Mouse (Mus musculus): ENCODE measurements at regions not wholly inside any gene's neighbourhood (a gene's known extent, or its start where the extent isn't known, plus 50 kb on each side); places are given as distances from the start of the nearest gene placed in this dataset.

GRCm38 (mm10) chr13:39278101-39278500 is 317.4 kb upstream of the Slc35b3 start:
- no peak for ATAC-seq (ENCODE audit: insufficient number of reproducible peaks, low FRiP score, low TSS enrichment, low read depth)
- Histone ChIP-seq H3K27me3 (no peaks in the 10 kb centered on the region), H3K27ac (replicated peaks) (no peak overlapping the region), H3K4me1 (no peaks in the 10 kb centered on the region), H3K9ac (no peak overlapping the region), H3K9me3 (replicated peaks) (no peaks in the 10 kb centered on the region), H3K4me3 (replicated peaks) (no peak overlapping the region), H3K4me2 (replicated peaks) (no peak overlapping the region), H3K36me3 (no peaks in the 10 kb centered on the region)
- 88% methylated on average over 1 of the region's 1 CpGs for WGBS

- Histone ChIP-seq H3K9ac (no peak overlapping the region), H3K9me3 (replicated peaks) (no peaks in the 10 kb centered on the region), H3K27ac (replicated peaks) (no peak overlapping the region), H3K36me3 (no peaks in the 10 kb centered on the region), H3K27me3 (no peaks in the 10 kb centered on the region), H3K4me2 (replicated peaks) (no peak overlapping the region), H3K4me3 (replicated peaks) (no peak overlapping the region), H3K4me1 (no peaks in the 10 kb centered on the region)
- ATAC-seq (ENCODE audit: insufficient number of reproducible peaks, low FRiP score, low TSS enrichment, low read depth), result no peak
- WGBS, result 33% methylated on average over 5 of the region's 5 CpGs
These were observed 305.3 kb upstream of the Slc35b3 start for GRCm38 (mm10) chr13:39266024-39266423.

DNA sequence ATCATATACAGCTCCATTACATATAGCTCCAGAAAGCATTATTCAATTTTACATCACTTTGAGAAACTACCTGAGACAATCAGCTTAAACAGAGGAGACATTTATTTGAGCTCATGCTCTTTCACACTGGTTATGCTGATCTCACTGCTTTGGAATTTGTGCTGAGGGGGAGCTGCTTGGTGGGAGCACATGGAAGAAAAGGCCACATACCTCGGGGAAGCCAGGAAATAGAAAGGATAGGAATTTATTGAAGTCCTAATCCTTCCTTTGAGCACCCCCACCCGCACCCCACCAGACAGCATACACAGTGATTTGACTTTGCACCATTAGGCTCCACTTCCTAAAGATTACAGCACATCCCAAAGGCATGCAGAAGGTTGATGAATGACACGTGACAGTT is 296.0 kb upstream of the Slc35b3 start:
- no peaks in the 10 kb centered on the region for H3K4me1 ChIP-seq
- no peak overlapping the region for H3K4me3 ChIP-seq (replicated peaks)
- ATAC-seq (ENCODE audit: insufficient number of reproducible peaks, low FRiP score, low TSS enrichment, low read depth), result no peak
- H3K4me2 ChIP-seq (replicated peaks), result no peak overlapping the region
- WGBS, result 40% methylated on average over 3 of the region's 3 CpGs
- no peaks in the 10 kb centered on the region for H3K27me3 ChIP-seq
- no peaks in the 10 kb centered on the region for H3K9me3 ChIP-seq (replicated peaks)
- no peak overlapping the region for H3K9ac ChIP-seq
- no peak overlapping the region for H3K27ac ChIP-seq (replicated peaks)
- no peaks in the 10 kb centered on the region for H3K36me3 ChIP-seq

- 52% methylated on average over 3 of the region's 3 CpGs for WGBS
- no peak for ATAC-seq (ENCODE audit: insufficient number of reproducible peaks, low FRiP score, low TSS enrichment, low read depth)
- H3K4me1 ChIP-seq, result no peaks in the 10 kb centered on the region
- no peak overlapping the region for H3K4me3 ChIP-seq (replicated peaks)
- H3K9me3 ChIP-seq (replicated peaks), result no peaks in the 10 kb centered on the region
- H3K27ac ChIP-seq (replicated peaks), result no peak overlapping the region
- no peak overlapping the region for H3K9ac ChIP-seq
- no peak overlapping the region for H3K4me2 ChIP-seq (replicated peaks)
- H3K27me3 ChIP-seq, result no peaks in the 10 kb centered on the region
- H3K36me3 ChIP-seq, result no peaks in the 10 kb centered on the region
These were observed 294.7 kb upstream of the Slc35b3 start for GRCm38 (mm10) chr13:39255338-39255737.

- no peaks in the 10 kb centered on the region for H3K36me3 ChIP-seq
- H3K4me1 ChIP-seq, result no peaks in the 10 kb centered on the region
- no peak overlapping the region for H3K4me3 ChIP-seq (replicated peaks)
- ATAC-seq (ENCODE audit: insufficient number of reproducible peaks, low FRiP score, low TSS enrichment, low read depth), result no peak
- no peak overlapping the region for H3K27ac ChIP-seq (replicated peaks)
- no peak overlapping the region for H3K4me2 ChIP-seq (replicated peaks)
- WGBS, result 89% methylated on average over 3 of the region's 3 CpGs
- H3K9me3 ChIP-seq (replicated peaks), result no peaks in the 10 kb centered on the region
- no peaks in the 10 kb centered on the region for H3K27me3 ChIP-seq
- no peak overlapping the region for H3K9ac ChIP-seq
These were observed 291.9 kb upstream of the Slc35b3 start for GRCm38 (mm10) chr13:39252591-39252990.

- H3K27ac ChIP-seq (replicated peaks), result no peak overlapping the region
- no peaks in the 10 kb centered on the region for H3K4me1 ChIP-seq
- no peak overlapping the region for H3K4me2 ChIP-seq (replicated peaks)
- no peaks in the 10 kb centered on the region for H3K27me3 ChIP-seq
- H3K9ac ChIP-seq, result no peak overlapping the region
- no peak for ATAC-seq (ENCODE audit: insufficient number of reproducible peaks, low FRiP score, low TSS enrichment, low read depth)
- H3K4me3 ChIP-seq (replicated peaks), result no peak overlapping the region
- H3K36me3 ChIP-seq, result no peaks in the 10 kb centered on the region
- H3K9me3 ChIP-seq (replicated peaks), result no peaks in the 10 kb centered on the region
- WGBS, result 49% methylated on average over 4 of the region's 4 CpGs
These were observed 289.4 kb upstream of the Slc35b3 start for GRCm38 (mm10) chr13:39250096-39250495.

GRCm38 (mm10) chr13:39226829-39227228 is 266.2 kb upstream of the Slc35b3 start:
- Histone ChIP-seq H3K9ac (no peak overlapping the region), H3K36me3 (no peaks in the 10 kb centered on the region), H3K4me2 (replicated peaks) (no peak overlapping the region), H3K4me1 (no peaks in the 10 kb centered on the region), H3K9me3 (replicated peaks) (no peaks in the 10 kb centered on the region), H3K27me3 (no peaks in the 10 kb centered on the region), H3K27ac (replicated peaks) (no peak overlapping the region), H3K4me3 (replicated peaks) (no peak overlapping the region)
- WGBS, result 61% methylated on average over 4 of the region's 4 CpGs
- ATAC-seq (ENCODE audit: insufficient number of reproducible peaks, low FRiP score, low TSS enrichment, low read depth), result no peak

DNA sequence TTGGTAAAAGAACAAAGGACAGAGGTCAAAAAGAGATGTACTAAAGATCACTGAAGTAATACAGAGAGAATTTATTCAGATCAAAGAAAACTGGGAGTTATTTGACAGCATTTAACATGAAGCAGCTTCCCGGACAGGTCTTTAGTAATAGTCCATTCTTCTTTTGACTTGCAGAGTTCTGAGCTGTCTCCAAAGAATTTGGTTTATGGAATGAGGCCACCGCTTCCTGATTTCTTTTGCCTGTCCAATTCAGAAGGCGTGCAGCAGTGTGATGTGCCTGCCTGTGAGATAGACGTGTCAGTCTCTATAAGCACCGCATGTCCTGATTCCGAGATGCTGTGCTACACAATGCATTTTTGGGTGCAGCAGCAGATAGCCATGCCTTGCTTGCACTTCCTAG is 265.0 kb upstream of the Slc35b3 start:
- Histone ChIP-seq H3K4me2 (replicated peaks) (no peak overlapping the region), H3K9ac (no peak overlapping the region), H3K9me3 (replicated peaks) (no peaks in the 10 kb centered on the region), H3K27ac (replicated peaks) (no peak overlapping the region), H3K36me3 (no peaks in the 10 kb centered on the region), H3K27me3 (no peaks in the 10 kb centered on the region), H3K4me1 (no peaks in the 10 kb centered on the region), H3K4me3 (replicated peaks) (no peak overlapping the region)
- WGBS, result 59% methylated on average over 6 of the region's 6 CpGs
- ATAC-seq (ENCODE audit: insufficient number of reproducible peaks, low FRiP score, low TSS enrichment, low read depth), result no peak

- no peak for ATAC-seq (ENCODE audit: insufficient number of reproducible peaks, low FRiP score, low TSS enrichment, low read depth)
- no peak overlapping the region for H3K9ac ChIP-seq
- no peaks in the 10 kb centered on the region for H3K27me3 ChIP-seq
- H3K4me2 ChIP-seq (replicated peaks), result no peak overlapping the region
- H3K27ac ChIP-seq (replicated peaks), result no peak overlapping the region
- WGBS, result 48% methylated on average over 8 of the region's 8 CpGs
- no peaks in the 10 kb centered on the region for H3K4me1 ChIP-seq
- no peaks in the 10 kb centered on the region for H3K9me3 ChIP-seq (replicated peaks)
- H3K4me3 ChIP-seq (replicated peaks), result no peak overlapping the region
- no peaks in the 10 kb centered on the region for H3K36me3 ChIP-seq
These were observed 250.4 kb upstream of the Slc35b3 start for GRCm38 (mm10) chr13:39211076-39211475.

DNA sequence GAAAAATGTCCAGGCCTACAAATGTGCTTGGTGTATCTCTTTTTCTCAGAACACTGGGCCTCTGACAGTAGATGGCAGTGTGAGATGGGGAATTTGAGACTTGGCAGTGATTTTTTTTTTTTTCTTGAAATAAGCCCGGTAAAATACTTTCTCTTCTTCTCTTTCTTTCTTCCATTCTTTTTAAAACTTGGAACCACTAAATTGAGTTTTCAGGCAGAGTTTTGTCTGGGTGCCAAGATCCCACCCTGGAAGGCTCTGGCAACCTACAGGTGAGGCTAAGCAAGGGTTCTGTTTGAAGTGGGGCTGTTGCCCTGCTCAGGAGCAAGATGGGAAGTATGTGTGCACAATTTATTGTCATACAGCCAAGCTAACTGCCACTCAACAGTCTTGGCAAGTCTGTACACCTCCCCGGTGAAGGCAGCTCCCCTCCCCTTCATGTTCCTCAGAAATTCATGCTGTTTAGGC is 223.1 kb upstream of the Slc35b3 start:
- H3K4me1 ChIP-seq, result no peaks in the 10 kb centered on the region
- 0 out of 2 replicates have a peak overlapping the region, but pooled peaks have one; percentile 37 for H3K4me2 ChIP-seq (replicated peaks)
- H3K36me3 ChIP-seq, result no peaks in the 10 kb centered on the region
- no peaks in the 10 kb centered on the region for H3K9me3 ChIP-seq (replicated peaks)
- peak; percentile 43; the same call in 1 of the 2 replicates for ATAC-seq (ENCODE audit: insufficient number of reproducible peaks, low FRiP score, low TSS enrichment, low read depth)
- no peaks in the 10 kb centered on the region for H3K27me3 ChIP-seq
- H3K9ac ChIP-seq, result no peak overlapping the region
- H3K4me3 ChIP-seq (replicated peaks), result peak overlapping the region; percentile 18; the same call in 1 of the 2 replicates
- no peak overlapping the region for H3K27ac ChIP-seq (replicated peaks)
- WGBS, result 6% methylated on average over 2 of the region's 2 CpGs

DNA sequence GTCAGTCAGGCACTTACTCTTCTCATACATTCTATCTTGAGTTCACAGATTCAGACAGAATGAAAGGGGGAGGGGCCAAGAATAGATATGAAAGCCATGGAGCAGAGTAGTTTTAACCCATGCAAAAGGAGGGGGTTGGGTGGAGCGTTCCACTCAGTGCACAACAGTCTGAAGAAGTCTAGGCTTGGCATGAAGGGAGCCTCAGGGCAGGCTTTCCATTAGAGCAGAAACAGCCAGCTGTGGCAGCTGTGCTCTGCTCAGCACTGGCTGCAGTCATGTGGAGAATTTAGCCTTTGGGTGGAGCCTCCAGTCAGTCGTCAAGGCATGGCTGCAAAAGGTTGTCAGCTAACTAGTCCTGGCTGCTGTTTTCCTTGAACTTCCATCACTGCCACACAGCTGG is 201.3 kb upstream of the Slc35b3 start:
- WGBS, result 14% methylated on average over 2 of the region's 2 CpGs
- no peaks in the 10 kb centered on the region for H3K27me3 ChIP-seq
- H3K27ac ChIP-seq (replicated peaks), result no peak overlapping the region
- no peak overlapping the region for H3K4me2 ChIP-seq (replicated peaks)
- ATAC-seq (ENCODE audit: insufficient number of reproducible peaks, low FRiP score, low TSS enrichment, low read depth), result peak; percentile 77; the same call in 1 of the 2 replicates
- no peak overlapping the region for H3K4me3 ChIP-seq (replicated peaks)
- H3K9me3 ChIP-seq (replicated peaks), result no peaks in the 10 kb centered on the region
- no peaks in the 10 kb centered on the region for H3K36me3 ChIP-seq
- H3K9ac ChIP-seq, result no peak overlapping the region
- H3K4me1 ChIP-seq, result peaks cover 5% of the 10 kb centered on the region; the same call in 1 of the 2 replicates

DNA sequence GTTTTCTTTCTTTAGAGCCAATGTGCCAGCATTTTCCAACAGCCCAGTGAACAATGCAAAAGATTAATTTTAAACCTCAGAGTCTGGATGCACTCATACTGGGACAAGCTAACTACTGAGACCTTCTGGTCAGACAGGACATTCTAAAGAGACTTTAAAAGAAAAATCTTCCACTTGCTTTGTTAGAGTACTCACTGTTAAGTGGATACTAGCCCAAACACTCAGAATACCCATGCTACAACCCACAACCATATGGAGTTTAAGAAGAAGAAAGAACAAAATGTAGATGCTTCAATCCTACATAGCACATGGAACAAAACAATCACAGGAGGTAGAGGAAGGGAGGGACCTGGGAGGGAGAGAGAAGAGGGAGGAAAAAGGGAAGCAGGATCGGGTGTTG is 167.3 kb upstream of the Slc35b3 start:
- H3K4me2 ChIP-seq (replicated peaks), result no peak overlapping the region
- H3K9ac ChIP-seq, result no peak overlapping the region
- H3K27me3 ChIP-seq, result no peaks in the 10 kb centered on the region
- no peak overlapping the region for H3K4me3 ChIP-seq (replicated peaks)
- 87% methylated on average over 1 of the region's 1 CpGs for WGBS
- H3K4me1 ChIP-seq, result no peaks in the 10 kb centered on the region
- no peaks in the 10 kb centered on the region for H3K36me3 ChIP-seq
- H3K27ac ChIP-seq (replicated peaks), result no peak overlapping the region
- no peaks in the 10 kb centered on the region for H3K9me3 ChIP-seq (replicated peaks)
- no peak for ATAC-seq (ENCODE audit: insufficient number of reproducible peaks, low FRiP score, low TSS enrichment, low read depth)
